Mouse (Mus musculus) forebrain, embryonic 14.5 days (tissue): ENCODE results near the gene Btg1. TPM values are rescaled to one million over a fixed set of nuclear protein-coding genes. Genes with fewer than 3 reads are reported as not detected.

Source experiments
- ATAC-seq: fragments of 200-750 bp; cut with Nextera tagmentation; 2 replicates; pipeline ENCODE4 v1.8.0; 2017; ENCODE audit warnings: mild to moderate bottlenecking, moderate library complexity
- DNase-seq: peaks from one replicate; pipeline ENCODE4 v3.0.0-alpha.2; 2015; ENCODE audit warnings: low spot score
- H3K27ac ChIP-seq: fragments of 300-500 bp; sonication (generic); 2 replicates; pipeline ENCODE4 v1.5.1; 2014; ENCODE audit warnings: low read depth, mild to moderate bottlenecking, control low read depth, low read length, moderate library complexity
- H3K27me3 ChIP-seq: fragments of 300-500 bp; sonication (generic); replicated peaks from 2 replicates; pipeline ENCODE4 v1.6.1; 2014; ENCODE audit warnings: low read length, control low read depth, mixed read lengths; ENCODE audit not compliant: control insufficient read depth, insufficient read depth
- H3K36me3 ChIP-seq: fragments of 300-500 bp; sonication (generic); 2 replicates; pipeline ENCODE4 v1.6.1; 2014; ENCODE audit warnings: low read length, control low read depth; ENCODE audit not compliant: control insufficient read depth, insufficient read depth
- H3K4me1 ChIP-seq: fragments of 300-500 bp; sonication (generic); 2 replicates; pipeline ENCODE4 v1.6.1; 2014; ENCODE audit warnings: antibody characterized with exemption, low read length, control low read depth; ENCODE audit not compliant: control insufficient read depth, insufficient read depth
- H3K4me2 ChIP-seq: fragments of 300-500 bp; sonication (generic); 2 replicates; pipeline ENCODE4 v1.6.1; 2014; ENCODE audit warnings: mild to moderate bottlenecking, control low read depth, low read length
- H3K4me3 ChIP-seq: fragments of 300-500 bp; sonication (generic); 2 replicates; pipeline ENCODE4 v1.5.1; 2014; ENCODE audit warnings: low read depth, low read length, control low read depth
- H3K9ac ChIP-seq: fragments of 300-500 bp; sonication (generic); 2 replicates; pipeline ENCODE4 v1.6.1; 2014; ENCODE audit warnings: mild to moderate bottlenecking, low read length, control low read depth, moderate library complexity
- H3K9me3 ChIP-seq: fragments of 300-500 bp; sonication (generic); replicated peaks from 2 replicates; pipeline ENCODE4 v1.6.1; 2016; ENCODE audit warnings: low read length, control low read depth, mixed read lengths; ENCODE audit not compliant: control insufficient read depth
- WGBS: fragments of 180-500 bp; shearing (Covaris S2); extraction: QIAGEN DNeasy Blood & Tissue Kit; methylation state at CpG from one replicate; pipeline ENCODE4 v1.1.7; 2014; 5-methylcytosine and 5-hydroxymethylcytosine counted together
- polyA plus RNA-seq: library from polyadenylated mRNA; unstranded; fragments of >200 nt; fragmentation: Nextera tagmentation; extraction: Ambion mirVana; gene quantifications from 2 replicates; pipeline ENCODE4 v1.2.1, GENCODE M21; 2014

Gene Btg1
- polyA plus RNA-seq, 1 experiment from 2014 or later: 73.8 TPM

DNA sequence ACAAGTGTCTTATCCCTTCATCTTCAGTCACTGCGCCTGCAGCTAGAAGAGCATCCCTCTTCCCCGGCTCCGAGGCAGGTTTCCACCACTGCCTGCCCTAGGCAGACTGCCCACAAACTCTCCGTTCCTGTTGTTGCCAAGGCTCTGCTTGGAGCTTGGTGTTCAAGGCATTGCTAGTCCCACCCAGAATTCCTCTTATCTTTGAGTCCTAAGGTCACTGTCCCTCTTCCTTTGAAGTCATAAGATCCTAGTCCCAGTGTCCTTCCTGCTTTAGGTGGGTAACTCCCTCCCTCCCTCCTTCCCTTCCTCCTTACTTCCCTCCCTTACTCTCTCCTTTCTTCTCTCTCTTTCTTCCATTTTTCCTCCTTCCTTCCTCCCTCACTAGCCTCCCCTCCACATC is 46.2 kb downstream of the Btg1 start:
- H3K9ac ChIP-seq: no peak overlapping the region
- no peaks in the 10 kb centered on the region for H3K27me3 ChIP-seq
- H3K4me1 ChIP-seq: peaks cover 5% of the 10 kb centered on the region; the same call in 1 of the 2 replicates
- DNase-seq (no peak), ATAC-seq (no peak)
- no peaks in the 10 kb centered on the region for H3K9me3 ChIP-seq
- no peaks in the 10 kb centered on the region for H3K36me3 ChIP-seq
- H3K27ac ChIP-seq: no peak overlapping the region
- no peak overlapping the region for H3K4me2 ChIP-seq
- WGBS: 96% methylated on average over 4 of the region's 4 CpGs
- H3K4me3 ChIP-seq: no peak overlapping the region

DNA sequence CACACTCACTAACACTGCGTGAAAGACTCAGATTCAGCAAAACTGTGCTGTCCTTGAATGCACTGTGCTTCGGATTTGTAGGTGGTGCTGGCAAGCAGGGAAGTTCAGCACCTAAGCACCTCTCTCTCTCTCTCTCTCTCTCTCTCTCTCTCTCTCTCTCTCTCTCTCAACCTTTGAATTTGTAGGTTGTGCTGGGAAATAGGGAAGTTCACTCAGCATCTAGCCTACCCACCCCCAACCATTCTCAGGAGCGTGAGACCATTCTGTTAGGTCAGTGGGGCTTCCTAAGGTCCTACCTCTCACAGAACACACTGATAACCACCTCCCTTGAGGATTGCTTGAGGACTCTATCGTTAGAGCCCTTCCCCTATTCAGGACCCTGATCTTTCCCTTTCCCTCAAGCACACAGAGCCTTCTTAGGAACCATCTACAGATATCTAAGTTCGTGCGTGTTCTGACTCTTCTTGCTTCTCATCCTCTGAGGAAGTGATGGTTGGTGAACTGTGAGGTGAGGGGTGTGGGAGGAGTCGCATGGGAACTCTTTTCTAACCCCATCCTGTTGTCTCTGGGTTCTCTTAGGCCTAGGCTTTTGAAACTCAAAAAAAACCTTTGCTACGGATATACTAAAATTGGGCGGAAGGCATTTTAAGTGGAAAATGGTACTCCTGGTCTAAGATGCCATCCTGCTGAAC is 47.1 kb downstream of the Btg1 start:
- no peak for DNase-seq
- Histone ChIP-seq H3K4me2 (no peak overlapping the region), H3K27me3 (no peaks in the 10 kb centered on the region), H3K4me1 (peaks cover 3% of the 10 kb centered on the region; the same call in 1 of the 2 replicates), H3K9ac (no peak overlapping the region), H3K27ac (no peak overlapping the region), H3K4me3 (no peak overlapping the region), H3K36me3 (no peaks in the 10 kb centered on the region), H3K9me3 (no peaks in the 10 kb centered on the region)
- no peak for ATAC-seq
- WGBS: 92% methylated on average over 9 of the region's 9 CpGs
